Mouse (Mus musculus): ENCODE results near the gene Tmem246.

Gene Tmem246

DNA sequence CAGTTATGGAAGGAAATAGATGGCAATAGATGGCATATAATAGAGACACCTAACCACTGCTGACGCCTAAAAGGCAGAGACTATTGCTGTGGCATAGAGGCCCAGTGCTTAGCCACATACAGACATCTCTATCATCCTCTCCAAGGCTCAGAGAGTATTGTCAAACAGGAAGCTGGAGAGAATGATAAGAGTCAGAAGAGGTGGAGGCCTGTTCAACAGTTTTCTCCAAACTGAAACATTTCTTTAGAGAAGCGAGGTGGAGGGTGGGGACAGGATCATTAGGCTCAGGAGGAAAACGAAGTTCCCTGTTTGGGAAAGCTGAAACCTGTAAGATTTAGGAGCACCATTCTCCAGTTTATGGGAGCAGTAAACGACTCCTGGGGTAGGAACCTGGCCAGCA, 16.4 kb downstream of the Tmem246 start:
- DNase-seq (ENCODE audit: low spot score) = no peak

DNA sequence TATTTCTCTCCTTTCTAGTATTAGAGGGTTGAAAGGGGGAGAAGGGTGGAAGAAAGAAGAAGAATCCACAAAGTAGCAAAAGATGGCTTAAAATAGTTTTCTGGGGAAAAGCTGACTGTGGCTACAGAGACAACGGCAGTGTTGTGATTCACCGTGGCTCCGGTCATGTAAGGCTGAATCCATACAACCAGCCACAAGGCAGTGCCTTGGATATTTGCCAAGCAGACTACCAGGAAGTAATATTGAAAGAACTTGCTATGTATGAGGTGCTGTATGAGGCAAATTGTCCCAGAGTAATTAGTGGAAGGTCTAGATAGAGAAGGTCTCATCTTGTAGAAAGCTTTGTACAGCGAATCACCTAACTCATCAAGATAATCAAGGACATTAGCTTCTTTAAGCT, 25.5 kb downstream of the Tmem246 start:
- DNase-seq (ENCODE audit: low spot score) = no peak

DNA sequence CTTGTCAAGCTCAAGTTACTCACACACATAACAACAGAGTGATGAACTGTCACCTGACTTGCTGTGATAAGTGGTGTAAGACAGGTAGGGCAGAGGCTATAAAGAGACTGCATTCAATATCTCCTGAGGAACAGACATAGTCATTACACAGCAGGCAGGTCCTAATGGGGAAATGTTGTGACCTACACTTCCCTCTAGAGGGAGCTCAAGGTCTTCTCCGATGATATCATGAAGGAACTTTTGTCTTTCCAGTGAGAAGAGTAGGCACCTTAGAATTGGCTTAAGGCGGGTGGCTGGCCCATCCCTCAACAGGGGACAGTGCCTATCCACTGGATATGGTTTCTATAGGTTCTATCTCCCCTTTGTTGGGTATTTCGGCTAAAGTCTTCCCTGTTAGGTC, 30.1 kb downstream of the Tmem246 start:
- peak; percentile 85 for DNase-seq (ENCODE audit: low spot score)

- peak; percentile 5 for DNase-seq (ENCODE audit: low spot score)
Measured at GRCm38 (mm10) chr4:49559915-49560772, 37.5 kb downstream of the Tmem246 start.

DNA sequence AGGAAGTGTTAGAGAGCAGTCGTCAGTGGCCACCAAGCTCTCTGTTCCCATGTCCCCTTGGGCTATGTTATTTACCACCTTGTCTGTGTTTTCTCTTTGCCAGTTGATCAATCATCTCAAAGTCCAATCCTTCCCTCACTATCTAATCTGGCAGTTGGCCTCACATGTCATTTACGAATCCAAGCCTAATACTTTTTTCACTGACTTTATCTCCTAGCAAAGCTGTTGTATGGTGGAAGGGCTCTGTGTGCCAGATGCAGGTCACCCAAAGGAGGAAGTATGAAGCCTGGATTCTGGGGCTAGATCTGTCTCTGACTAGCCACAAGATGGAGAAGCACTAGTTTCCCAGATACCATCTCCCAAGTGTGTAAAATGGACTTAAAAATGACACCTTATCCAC, 39.5 kb downstream of the Tmem246 start:
- no peak for DNase-seq (ENCODE audit: low spot score)

- no peak for DNase-seq (ENCODE audit: low spot score)
Measured at GRCm38 (mm10) chr4:49557375-49557774, 40.3 kb downstream of the Tmem246 start.

DNA sequence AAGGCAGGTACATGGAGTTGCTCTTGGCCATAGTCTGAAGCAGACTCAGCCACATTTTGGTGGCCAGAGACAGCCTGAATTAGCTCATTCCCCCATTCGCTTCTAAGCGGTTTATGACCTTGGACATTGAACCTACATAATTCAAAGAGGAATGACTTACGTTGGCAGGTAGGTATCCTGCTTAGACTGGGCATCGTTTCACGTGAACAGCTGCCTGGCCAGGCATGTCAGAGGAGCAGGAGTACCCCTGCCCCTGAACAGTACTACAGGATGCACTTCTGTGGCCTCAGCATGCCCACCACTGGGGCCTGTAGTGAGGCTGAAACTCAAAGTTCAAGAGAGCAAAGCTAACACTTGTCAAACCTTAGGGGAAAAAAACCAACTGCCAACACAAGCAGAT, 44.3 kb downstream of the Tmem246 start:
- DNase-seq (ENCODE audit: low spot score) = no peak

- DNase-seq (ENCODE audit: low spot score) = no peak
Measured at GRCm38 (mm10) chr4:49549383-49549782, 48.3 kb downstream of the Tmem246 start, which contains the start of gene Aldob. Aldob (minus strand) TSS chr4:49549546.

DNA sequence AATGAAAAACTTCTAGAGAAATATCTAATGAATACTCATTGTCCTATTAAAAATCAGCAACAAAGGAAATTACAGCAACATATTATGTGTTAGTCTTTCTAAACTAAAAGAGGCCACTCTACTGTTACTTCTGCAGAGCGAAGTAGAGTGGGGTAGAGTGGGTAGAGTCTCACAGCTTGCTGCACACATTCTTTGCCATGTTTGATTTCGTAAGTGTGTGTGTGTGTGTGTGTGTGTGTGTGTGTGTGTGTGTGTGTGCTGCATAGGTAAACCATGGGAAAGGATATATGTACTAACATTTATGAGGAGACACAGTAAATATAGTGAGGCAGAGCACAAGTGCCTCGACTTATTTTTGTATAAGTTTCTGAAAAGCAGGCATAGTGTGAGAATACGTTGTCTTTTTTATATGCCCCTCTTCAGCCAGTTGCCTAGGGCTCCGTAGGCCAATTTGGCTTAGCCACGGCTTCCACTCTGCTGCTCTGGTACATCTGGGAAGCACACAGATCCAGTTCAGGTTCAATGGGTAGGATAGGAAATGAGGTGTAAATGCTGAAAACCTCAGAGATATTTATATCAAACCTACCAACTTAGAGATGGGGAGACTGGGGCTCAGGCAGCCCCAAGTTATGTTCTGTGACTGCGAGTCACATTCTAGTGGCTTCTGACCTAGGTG, 50.0 kb downstream of the Tmem246 start:
- no peak for DNase-seq (ENCODE audit: low spot score)

- no peak for DNase-seq (ENCODE audit: low spot score)
Measured at GRCm38 (mm10) chr4:49546873-49547543, 50.7 kb downstream of the Tmem246 start.

DNA sequence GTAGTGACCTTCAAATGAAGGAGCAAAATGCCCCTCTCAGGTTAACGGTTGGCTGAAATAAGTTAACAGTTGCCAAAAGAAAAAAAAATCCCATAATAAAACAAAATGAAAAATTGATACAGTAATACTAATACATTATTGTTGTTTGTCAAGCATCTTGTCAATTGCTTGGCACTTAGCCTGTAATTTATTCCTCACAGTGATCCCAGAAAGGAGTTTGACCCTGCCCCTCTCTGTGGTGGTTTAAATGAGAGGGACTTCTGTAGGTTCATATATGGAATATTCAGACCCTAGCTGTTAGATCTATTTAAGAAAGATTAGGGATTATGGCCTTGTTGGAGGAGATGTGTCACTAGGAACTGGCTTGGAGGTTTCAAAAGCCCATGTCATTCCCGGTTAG, 51.6 kb downstream of the Tmem246 start:
- no peak for DNase-seq (ENCODE audit: low spot score)

DNA sequence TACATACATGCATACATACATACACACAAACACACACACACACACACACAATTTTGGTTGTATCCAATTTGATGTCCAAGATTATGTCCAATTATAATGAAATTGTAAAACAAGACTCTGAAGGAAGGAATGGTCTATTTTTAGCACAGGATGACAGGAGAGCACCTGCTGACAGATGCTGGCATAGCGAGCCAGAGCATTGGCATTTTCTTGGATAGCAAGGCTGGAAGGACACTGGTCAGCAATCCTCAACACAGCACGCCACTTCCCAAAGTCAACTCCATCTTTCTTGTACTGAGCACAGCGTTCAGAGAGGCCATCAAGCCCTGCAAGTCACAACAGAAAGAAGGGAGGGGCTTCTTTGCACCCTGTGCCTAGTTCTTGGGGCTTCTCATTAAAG, 56.7 kb downstream of the Tmem246 start:
- DNase-seq (ENCODE audit: low spot score) = no peak

GRCm38 (mm10) chr4:49539665-49540064, 58.0 kb downstream of the Tmem246 start:
- DNase-seq (ENCODE audit: low spot score) = peak; percentile 2

GRCm38 (mm10) chr4:49536671-49537070, 61.0 kb downstream of the Tmem246 start:
- no peak for DNase-seq (ENCODE audit: low spot score)

DNA sequence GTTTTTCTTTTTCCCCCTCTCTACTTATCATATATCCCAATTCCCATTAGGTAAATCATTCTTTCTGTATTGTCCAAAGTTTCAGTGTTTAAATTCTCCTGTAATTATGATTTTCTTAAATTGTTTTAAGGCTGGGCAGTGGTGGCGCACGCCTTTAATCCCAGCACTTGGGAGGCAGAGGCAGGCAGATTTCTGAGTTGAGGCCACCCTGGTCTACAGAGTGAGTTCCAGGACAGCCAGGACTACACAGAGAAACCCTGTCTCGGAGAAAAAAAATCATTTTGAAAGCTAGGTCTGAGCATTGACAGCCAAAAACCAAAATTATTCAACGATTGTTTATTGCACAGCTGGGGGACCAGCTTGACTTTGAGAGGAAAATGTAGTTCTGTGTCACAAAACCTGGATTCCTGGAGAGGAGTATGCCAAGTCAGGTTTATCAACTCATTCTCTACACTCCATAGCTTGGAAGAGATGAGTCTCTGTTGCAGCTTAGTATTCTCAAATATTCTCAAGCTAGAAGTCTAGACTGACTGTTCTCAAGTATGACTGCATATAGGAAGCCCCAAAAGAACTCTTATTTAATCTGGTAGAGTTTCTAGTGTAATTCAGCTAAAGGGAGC, 61.9 kb downstream of the Tmem246 start:
- DNase-seq (ENCODE audit: low spot score) = no peak

- no peak for DNase-seq (ENCODE audit: low spot score)
Measured at GRCm38 (mm10) chr4:49535036-49535435, 62.6 kb downstream of the Tmem246 start.

Measured in lung, postnatal 25 days (tissue).